Mouse (Mus musculus): Measurements from ENCODE around the gene Dolk.

The Dolk gene

DNA sequence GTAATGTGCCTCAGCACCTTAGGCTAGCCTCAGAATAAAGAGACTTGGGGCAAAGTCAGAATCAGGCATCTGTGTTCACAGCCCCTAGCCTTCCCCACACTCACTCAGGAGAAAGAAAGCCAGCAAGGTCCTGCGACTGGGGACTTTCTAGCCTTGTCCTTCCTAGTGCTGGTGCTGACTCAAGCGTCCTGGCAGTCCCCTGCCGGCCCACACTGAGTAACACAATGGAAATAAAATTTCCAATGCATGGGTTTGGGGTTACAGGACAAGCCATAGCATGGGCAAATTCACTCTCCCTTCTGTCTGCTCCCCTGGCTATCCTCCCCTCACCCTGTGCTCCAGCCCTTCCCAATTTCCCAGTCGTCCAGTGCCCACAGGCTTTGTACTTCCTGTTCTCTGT, 17.8 kb downstream of the Dolk start:
- DNase-seq (ENCODE audit: low spot score in 2 of 2): no peak

DNA sequence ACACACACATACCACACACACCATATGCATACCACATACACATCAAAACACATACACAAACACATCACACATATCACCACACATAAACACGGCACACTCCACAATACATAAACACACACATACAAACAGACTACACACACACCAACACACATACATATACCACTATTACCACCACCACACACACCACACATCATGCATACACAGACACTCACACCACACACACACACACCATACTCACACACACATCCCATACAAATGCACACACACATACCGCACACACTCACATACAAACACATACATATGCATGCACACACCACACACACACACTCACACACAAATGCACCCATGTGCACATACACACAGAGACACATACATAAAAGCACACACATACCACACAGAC, 18.7 kb downstream of the Dolk start:
- DNase-seq (ENCODE audit: low spot score in 2 of 2): no peak

DNA sequence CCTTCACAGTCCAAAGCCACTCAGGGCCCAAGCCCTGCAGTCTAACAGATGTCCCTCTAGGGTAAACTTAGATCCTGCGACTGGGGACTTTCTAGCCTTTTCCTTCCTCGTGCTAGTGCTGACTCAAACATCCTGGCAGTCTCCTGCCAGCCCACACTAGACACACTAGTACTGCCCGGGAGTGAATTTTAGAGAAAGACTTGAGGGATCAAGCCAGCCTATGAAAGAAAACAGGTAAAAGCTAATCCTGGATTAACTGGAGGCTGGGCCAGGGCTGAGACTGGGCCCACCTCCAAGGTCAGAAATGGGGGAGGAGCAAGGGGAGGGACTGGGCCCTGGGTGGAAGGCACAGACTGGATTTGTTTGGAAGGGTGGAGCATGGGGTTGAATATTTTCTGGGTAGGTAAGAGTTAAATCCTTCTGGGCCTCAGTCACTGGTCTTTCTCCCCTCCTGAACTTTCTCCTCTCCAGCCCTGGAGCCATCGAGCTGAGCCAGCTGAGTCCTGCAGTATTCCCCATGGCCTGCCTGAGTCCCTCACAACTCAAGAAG, 19.7 kb downstream of the Dolk start:
- peak in 1 of 2 experiments; percentile 32 for DNase-seq (ENCODE audit: low spot score in 2 of 2)

DNA sequence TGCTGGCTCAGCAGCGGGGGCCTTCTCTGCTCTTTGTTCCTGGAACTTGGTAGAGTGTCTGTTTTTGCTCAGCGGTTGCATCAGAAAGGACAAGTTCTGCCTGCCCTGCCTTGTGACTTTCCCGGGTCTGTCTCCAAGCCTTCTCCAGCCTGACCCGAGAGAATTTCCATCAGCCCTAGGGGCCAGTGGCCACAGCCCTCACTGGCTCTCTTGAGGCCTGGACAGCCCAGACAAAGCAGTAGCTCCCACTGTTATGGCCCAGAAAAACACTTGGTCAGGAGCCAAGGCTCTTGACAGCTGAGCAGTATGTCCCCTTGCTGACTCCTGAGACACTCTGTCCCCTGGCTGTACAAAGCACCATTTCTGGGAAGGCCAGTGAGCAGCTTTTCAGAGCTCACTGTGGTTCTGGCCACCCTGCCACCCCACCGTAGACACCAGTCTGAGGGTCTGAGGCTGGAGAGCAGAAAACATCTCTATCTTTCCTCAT, 20.3 kb downstream of the Dolk start, which contains the start of gene Phyhd1:
Gene Phyhd1, plus strand, starts transcription at position 437 of the 487 bp plus-strand sequence.
- DNase-seq (ENCODE audit: low spot score in 2 of 2): peak in 1 of 2 experiments; percentile 44

DNA sequence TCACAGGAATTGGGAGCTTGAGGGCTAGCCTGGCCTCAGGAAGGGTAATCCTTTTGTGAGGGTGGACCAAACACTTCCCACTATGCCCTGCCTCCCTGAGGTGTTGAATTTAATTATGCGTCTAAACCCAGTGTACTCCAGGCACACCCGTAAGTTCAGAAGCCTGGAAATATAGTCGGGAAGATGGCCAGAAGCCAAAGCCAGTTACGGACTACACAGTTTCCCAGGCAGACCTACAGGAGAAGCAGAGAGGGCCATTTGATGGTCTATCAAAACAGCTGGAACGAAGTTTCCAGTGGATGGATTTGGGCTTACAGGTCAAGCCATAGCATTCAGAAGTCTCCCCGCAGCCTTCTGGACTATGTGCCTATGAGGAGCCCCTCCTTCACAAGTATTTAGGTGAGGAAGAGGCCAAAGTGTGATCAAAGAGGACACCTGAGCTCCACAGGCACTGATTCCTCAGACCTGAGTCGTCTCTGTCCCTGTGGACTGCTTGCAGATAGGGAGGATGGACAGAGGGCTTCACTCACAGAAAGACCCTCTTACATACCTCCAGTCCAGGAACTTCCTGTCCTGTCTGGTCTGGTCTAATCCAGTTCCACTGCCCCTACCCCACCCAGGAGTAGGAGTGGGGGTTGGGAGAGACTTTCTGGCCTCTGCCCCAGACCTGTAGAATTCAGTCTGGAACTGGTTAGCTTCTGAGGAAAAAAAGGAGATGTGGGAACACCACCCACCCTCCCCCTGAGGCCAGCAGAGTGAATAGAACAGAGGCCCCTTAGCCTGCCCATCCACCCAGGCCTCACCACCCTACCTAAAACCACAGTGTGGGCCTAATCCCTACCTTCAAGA, 21.2 kb downstream of the Dolk start:
- DNase-seq (ENCODE audit: low spot score in 2 of 2): no peak

DNA sequence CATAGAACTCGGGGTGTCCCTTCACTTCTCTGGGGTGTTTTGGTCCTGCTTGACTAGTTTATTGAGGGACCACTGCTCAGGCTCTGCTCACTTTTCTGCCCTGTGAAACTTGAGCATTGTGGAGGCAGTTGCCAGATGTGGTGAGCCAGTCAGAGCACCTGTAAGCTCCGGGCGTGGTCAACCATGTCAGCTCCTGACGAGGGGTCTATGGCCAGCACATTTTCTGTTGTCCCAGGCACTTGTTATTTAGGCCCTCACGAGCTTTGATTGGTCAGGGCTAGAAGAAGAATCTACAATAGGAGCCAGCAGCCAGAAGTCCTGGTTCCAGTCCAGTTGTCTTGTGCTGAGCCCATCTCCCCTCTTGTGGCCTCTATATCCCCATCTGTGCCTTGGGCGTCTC, 22.3 kb downstream of the Dolk start:
- no peak for DNase-seq (ENCODE audit: low spot score in 2 of 2)

DNA sequence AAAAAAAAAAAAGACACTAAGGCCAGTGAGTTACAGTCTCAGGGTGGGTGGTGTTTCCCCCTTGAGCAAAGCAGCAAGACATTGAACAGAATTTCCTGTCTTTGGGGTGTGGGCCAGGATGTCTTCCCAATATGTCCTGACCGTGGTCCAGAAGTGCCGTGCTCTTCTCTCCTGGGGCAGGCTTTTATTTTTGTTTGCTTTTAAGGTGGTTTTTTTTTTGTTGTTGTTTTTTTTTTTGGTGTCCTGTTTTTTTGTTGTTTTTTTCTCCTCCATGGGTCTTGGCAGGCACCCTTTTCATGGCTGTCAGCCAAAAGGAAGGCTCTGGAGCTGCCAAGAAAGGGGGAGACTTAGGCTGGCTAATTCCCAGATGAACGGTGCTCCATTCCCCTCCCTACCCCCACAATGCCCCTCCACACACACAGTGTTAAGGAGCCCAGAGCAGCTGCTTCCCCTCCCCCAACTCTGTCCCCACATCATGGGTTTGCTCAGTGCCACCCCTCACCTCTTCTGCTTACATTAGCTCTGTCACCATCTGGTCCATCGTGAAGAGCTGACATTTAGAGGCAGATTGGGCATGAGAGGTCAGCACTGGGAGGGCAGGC, 23.2 kb downstream of the Dolk start:
- peak in 1 of 2 experiments; percentile 86 for DNase-seq (ENCODE audit: low spot score in 2 of 2)

DNA sequence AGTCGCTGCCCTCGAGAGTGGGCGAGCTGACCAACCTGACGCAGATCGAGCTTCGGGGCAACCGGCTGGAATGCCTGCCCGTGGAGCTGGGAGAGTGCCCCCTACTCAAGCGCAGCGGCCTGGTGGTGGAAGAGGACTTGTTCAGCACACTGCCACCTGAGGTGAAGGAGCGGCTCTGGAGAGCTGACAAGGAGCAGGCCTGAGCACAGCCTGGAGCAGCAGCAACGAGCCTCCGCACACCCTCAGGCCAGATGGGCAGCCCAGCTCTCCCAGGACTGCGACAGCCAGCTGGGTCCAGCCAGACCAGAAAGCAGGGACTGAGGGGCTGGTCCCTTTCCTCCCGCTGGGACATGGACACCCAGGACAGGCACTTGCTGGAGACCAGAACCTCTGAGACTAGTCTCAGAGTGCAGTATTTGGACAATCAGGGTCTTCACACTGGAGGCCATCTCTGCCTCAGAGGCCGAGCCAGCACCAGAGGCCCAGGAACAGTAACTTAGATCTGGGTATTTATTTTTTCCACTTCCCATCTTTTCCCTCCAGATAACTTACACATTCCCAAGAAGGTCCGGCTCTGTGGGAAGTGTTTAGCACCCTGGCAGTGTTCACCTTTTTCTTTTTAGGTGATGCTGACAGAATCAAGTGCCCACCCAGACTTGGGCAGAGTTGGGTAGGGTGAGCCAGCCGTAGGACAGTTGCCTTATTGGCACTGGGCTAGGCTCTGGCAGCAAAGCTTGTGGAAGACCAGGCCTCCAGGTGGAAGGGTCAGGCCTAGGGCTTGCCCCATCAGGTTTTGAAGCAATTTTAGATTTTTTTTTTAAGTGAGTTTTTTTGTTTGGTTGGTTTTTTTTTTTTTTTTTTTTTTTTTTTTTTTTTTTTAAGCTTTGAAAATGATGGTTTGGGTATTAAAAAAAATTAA, 24.0 kb downstream of the Dolk start:
- DNase-seq (ENCODE audit: low spot score in 2 of 2): peak in 1 of 2 experiments; percentile 31

DNA sequence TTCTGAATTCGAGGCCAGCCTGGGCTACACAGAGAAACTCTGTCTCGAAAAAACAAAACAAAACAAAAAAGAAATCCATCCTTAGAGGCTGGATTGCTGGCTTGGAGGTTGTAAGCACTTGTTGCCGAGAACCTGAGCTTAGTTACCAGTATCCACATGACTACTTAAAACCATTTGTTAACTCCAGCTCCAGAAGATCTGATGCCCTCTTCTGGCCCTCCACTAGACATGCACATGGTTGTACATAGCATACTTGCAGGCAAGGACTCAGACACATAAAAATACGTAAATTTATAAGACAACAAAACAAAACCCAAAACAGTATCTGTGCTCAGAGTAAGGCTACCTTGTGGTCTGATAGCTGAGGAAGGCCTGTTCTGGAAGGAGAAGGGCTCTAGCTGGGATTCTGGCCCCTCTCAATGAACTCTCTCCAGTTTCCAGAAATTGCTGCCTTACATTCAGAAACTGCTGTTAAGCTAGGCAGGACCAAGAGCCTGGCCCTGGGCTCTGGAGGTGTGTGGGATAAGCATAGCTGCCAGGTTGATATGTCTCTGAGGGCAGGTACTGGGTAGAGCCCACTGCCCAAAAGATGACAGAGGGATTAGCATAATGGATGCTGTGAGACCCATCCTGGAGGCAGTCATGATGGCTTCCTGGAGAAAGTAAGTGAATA, 24.9 kb downstream of the Dolk start:
- DNase-seq (ENCODE audit: low spot score in 2 of 2): no peak

DNA sequence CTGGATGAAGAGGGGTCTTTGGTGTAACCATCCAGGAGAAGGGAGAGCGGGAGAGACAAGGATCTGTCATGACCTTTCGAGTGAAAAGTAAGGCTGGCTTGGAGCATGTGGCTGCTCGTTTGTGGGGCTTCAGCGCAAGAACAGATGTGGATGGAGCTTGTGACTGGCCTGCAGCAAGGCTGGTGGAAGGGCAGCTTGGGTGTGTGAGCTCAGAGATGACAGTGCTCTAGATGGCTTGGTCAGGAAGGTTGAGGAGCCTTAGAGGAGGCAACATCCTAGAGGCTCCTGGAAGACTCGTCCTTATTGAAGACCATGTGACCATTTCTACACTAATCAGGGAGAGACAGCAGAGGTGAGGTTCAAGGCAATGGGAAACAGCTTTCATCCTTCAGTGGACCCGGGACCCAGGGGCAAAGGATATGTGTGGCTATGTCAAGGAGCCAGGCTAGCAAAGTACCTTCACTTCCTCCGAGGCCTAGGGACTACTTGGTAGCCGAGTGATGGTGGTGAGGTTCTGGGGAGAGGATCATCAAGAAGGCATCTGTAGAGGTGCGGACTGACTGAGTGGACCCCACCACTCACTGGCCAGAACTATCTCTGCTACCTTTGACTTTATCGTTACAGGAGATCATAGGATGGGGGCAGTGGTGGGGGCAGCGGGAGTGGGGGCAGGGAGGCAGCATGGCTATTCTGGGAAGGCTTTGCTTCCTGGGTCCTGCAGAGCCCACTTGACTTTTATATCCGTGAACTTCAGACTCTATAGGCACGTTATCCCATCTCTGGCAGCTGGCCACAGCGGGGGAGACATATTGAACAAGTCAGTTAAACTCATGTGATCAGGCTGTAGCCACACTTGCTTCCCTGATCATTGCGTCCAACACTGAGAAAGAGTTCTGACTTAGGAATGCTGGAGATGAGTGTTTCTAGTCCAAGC, 26.7 kb downstream of the Dolk start:
- DNase-seq (ENCODE audit: low spot score in 2 of 2): no peak

DNA sequence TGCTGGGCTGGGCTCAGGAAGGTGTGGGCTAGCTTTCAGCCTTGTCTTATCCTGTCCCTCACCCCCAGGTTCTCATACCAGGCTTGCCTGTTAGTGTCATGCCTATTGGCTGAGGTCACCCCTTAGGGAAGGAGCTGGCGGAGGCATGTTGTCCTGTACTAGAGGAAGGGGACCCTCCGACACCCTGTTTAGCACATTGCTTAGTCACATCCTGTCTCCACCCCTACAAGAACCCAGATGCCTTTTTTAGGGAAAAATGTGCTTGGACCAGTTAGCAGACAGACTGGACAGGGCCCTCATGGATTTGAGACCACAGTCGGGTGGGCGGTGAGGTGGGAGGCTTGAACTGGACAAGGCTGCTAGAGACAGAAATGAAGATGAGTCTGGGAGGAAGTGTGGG, 27.5 kb downstream of the Dolk start:
- no peak for DNase-seq (ENCODE audit: low spot score in 2 of 2)

DNA sequence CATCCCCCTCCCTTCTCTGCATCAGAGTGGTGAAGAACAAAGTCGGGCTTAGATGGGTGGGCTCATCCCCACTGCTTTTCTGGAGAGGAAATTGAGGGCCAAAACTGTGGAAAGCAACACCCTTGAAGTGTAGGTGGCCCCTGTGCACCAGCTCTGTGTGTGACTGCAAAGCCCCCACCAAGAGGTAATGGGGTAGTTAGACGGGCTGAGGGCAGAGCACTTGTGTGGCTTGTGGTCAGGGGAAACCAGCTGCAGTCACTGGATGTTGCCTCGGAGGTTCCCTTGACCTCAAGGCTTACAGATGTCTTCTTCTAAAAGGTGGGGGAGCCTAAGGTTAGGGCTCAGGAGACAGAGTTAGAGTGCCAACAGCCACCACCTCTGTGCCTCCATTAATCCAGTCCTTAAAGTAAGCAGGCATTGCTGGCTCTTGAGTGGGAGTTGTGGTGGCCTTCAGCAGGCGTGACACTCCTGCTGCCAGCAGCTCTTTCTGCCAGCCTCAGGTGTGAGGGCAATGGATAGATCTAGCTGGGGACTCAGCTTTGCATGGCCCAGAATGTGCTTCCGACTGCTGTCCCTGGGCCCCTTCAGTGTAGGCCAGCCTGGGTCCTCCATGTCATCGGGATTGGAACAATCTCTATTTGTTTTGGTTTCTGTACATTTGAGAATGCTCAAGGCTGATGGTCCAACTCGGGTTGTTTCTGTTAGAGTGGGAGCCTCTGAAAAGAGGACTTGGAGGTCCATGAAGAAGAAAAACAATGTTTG, 28.3 kb downstream of the Dolk start:
- no peak for DNase-seq (ENCODE audit: low spot score in 2 of 2)

DNA sequence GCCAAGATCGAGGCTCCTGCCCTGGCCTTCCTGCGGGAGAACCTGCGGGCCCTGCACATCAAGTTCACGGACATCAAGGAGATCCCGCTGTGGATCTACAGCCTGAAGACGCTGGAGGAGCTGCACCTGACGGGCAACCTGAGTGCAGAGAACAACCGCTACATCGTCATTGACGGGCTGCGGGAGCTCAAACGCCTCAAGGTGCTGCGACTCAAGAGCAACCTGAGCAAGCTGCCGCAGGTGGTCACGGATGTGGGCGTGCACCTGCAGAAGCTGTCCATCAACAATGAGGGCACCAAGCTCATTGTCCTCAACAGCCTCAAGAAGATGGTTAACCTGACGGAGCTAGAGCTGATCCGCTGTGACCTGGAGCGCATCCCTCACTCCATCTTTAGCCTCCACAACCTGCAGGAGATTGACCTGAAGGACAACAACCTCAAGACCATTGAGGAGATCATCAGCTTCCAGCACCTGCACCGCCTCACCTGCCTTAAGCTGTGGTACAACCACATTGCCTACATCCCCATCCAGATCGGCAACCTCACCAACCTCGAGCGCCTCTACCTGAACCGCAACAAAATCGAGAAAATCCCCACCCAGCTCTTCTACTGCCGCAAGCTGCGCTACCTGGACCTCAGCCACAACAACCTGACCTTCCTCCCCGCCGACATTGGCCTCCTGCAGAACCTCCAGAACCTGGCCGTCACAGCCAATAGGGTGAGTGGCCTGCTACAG, 29.4 kb downstream of the Dolk start:
- no peak for DNase-seq (ENCODE audit: low spot score in 2 of 2)

DNA sequence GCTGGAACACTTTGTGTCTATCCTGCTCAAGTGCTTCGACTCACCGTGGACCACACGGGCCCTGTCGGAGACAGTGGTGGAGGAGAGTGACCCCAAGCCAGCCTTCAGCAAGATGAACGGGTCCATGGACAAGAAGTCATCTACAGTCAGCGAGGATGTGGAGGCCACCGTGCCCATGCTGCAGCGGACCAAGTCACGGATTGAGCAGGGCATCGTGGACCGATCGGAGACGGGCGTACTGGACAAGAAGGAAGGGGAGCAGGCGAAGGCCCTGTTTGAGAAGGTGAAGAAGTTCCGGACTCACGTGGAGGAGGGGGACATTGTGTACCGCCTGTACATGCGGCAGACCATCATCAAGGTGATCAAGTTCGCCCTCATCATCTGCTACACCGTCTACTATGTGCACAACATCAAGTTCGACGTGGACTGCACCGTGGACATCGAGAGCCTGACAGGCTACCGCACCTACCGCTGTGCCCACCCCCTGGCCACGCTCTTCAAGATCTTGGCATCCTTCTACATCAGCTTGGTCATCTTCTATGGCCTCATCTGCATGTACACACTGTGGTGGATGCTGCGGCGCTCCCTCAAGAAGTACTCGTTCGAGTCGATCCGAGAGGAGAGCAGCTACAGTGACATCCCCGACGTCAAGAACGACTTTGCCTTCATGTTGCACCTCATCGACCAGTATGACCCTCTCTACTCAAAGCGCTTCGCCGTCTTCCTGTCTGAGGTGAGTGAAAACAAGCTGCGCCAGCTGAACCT, 30.3 kb downstream of the Dolk start:
- no peak for DNase-seq (ENCODE audit: low spot score in 2 of 2)

DNA sequence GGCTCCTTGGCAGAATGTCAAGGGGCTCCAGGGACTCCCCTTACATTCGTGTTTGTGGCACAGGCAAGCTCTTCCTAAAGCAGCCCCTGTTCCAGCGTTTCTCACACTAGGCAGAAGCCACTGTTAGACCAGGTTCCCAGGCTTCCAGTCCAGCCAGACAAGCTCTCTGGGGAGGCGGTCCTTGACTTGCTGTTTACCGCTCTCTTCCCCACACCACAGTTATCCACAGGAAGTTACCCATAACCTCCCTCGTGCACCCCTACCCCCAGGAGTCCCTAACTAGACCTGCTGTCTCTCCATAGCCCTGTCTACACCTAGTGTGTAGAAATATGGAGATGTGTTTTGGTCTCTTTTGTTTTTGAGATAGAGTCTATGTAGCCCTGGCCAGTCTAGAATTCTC, 32.3 kb downstream of the Dolk start:
- no peak for DNase-seq (ENCODE audit: low spot score in 2 of 2)

DNA sequence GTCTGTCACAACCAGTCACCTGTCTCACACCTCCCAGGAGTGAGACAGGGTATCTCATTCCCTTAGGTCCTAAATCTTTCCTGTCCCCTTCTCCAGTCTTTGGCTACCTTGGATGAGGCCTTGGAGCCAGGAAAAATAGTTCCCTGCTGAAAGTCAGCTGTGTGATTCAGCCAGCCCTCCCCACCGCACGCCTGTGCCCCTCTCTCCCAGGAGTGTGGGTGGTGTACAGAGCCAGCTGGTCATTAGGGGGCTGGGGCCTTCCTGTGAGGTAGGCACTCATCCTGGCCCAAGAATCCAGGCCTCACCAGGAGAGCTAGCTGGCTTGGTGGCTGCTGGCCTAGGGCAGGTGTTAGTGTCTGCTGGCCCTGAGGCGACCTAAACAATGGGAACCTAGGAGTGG, 33.6 kb downstream of the Dolk start:
- DNase-seq (ENCODE audit: low spot score in 2 of 2): no peak

DNA sequence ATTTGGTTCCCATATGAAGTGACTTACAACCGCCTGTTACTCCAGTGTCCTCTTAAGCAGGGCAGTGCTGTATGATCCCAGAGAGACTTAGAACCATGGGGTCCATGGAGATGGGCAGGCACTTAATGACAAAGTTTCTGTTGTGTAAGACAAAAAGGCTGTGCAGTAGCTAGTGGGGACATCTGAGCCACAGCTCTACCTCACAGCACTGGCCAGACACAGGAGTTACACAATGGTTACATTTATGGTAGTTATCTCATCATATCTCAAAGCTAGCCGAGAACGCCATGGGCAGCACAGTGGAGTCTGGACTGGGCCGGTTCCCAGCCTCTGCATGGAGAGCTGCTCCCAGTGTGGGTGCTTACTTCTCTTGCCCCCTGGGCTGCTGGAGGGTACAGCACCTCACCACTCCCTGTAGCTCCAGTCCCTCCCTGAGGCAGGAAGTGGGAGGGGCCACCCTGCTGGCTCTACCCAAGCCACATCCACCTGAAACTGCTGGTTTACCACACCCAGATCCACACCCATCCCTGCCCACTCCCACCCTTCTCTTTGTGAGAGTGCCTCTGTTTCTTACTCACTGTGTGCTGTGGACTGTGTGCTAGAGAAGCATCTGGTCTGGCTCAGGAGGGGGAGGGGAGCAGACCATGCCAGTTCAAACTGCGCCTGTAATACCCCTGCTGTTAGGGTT, 34.6 kb downstream of the Dolk start:
- DNase-seq (ENCODE audit: low spot score in 2 of 2): no peak

Data from cerebellum, postnatal 4 days (tissue).